Mouse (Mus musculus): ENCODE measurements around the gene Pard3. TPM values are rescaled to one million over a fixed set of nuclear protein-coding genes. Genes with fewer than 3 reads are reported as not detected.

The Pard3 gene
- total RNA-seq, 2 experiments from 2014 or later: 26.1 to 28.1 TPM

GRCm38 (mm10) chr8:127395488-127395887 is 331.8 kb downstream of the Pard3 start:
- no peak for DNase-seq (ENCODE audit: low spot score in 2 of 2)
- TF ChIP-seq CTCF (conservative IDR thresholded peaks at IDR 0.05): no peak
- Histone ChIP-seq H3K27ac (no peak overlapping the region), H3K4me3 (no peak overlapping the region)

- DNase-seq (ENCODE audit: low spot score in 2 of 2): no peak
- TF ChIP-seq CTCF (conservative IDR thresholded peaks at IDR 0.05): no peak
- Histone ChIP-seq H3K27ac (no peak overlapping the region), H3K4me3 (no peak overlapping the region)
Measured at GRCm38 (mm10) chr8:127405815-127406214, 342.1 kb downstream of the Pard3 start.

GRCm38 (mm10) chr8:127410606-127411005 is 346.9 kb downstream of the Pard3 start:
- no peak for DNase-seq (ENCODE audit: low spot score in 2 of 2)
- Histone ChIP-seq H3K4me3 (peak overlapping the region; percentile 20; the same call in 1 of the 2 replicates), H3K27ac (peak overlapping the region; percentile 75)
- no peak for TF ChIP-seq CTCF (conservative IDR thresholded peaks at IDR 0.05)

GRCm38 (mm10) chr8:127411190-127411848 is 347.6 kb downstream of the Pard3 start:
- no peak for DNase-seq (ENCODE audit: low spot score in 2 of 2)
- Histone ChIP-seq H3K27ac (peak overlapping the region; percentile 75; the same call in 1 of the 2 replicates), H3K4me3 (peak overlapping the region; percentile 20; the same call in 1 of the 2 replicates)
- TF ChIP-seq CTCF (conservative IDR thresholded peaks at IDR 0.05): no peak

- Histone ChIP-seq H3K4me3 (no peak overlapping the region), H3K27ac (0 out of 2 replicates have a peak overlapping the region, but pooled peaks have one; percentile 29)
- no peak for DNase-seq (ENCODE audit: low spot score in 2 of 2)
- TF ChIP-seq CTCF (conservative IDR thresholded peaks at IDR 0.05): no peak
Measured at GRCm38 (mm10) chr8:127423021-127423420, 359.3 kb downstream of the Pard3 start.

- Histone ChIP-seq H3K27ac (no peak overlapping the region), H3K4me3 (no peak overlapping the region)
- no peak for TF ChIP-seq CTCF (conservative IDR thresholded peaks at IDR 0.05)
- no peak for DNase-seq (ENCODE audit: low spot score in 2 of 2)
Measured at GRCm38 (mm10) chr8:127424211-127424916, 360.7 kb downstream of the Pard3 start.

- DNase-seq (ENCODE audit: low spot score in 2 of 2): no peak
- no peak for TF ChIP-seq CTCF (conservative IDR thresholded peaks at IDR 0.05)
- Histone ChIP-seq H3K27ac (peak overlapping the region; percentile 49; the same call in 1 of the 2 replicates), H3K4me3 (no peak overlapping the region)
Measured at GRCm38 (mm10) chr8:127426857-127427256, 363.2 kb downstream of the Pard3 start.

GRCm38 (mm10) chr8:127428004-127428403 is 364.3 kb downstream of the Pard3 start:
- TF ChIP-seq CTCF (conservative IDR thresholded peaks at IDR 0.05): no peak
- no peak for DNase-seq (ENCODE audit: low spot score in 2 of 2)
- Histone ChIP-seq H3K4me3 (no peak overlapping the region), H3K27ac (peak overlapping the region; percentile 49; the same call in 1 of the 2 replicates)

- no peak overlapping the region for H3K4me3 ChIP-seq
- DNase-seq (ENCODE audit: low spot score in 2 of 2): no peak
- no peak for TF ChIP-seq CTCF (conservative IDR thresholded peaks at IDR 0.05)
- no peak overlapping the region for H3K27ac ChIP-seq
Measured at GRCm38 (mm10) chr8:127431236-127431635, 367.5 kb downstream of the Pard3 start.

- H3K27ac ChIP-seq: no peak overlapping the region
- H3K4me3 ChIP-seq: no peak overlapping the region
- DNase-seq (ENCODE audit: low spot score in 2 of 2): no peak
- no peak for TF ChIP-seq CTCF (conservative IDR thresholded peaks at IDR 0.05)
Measured at GRCm38 (mm10) chr8:127435975-127436374, 372.3 kb downstream of the Pard3 start.

GRCm38 (mm10) chr8:127437613-127438235 is 374.0 kb downstream of the Pard3 start:
- DNase-seq (ENCODE audit: low spot score in 2 of 2): no peak
- Histone ChIP-seq H3K27ac (no peak overlapping the region; the same call in 1 of the 2 replicates), H3K4me3 (no peak overlapping the region)
- TF ChIP-seq CTCF (conservative IDR thresholded peaks at IDR 0.05): no peak

- H3K27ac ChIP-seq: peak overlapping the region; percentile 75
- DNase-seq (ENCODE audit: low spot score in 2 of 2): peak; percentile 52 to 59
- peak; percentile 80 for TF ChIP-seq CTCF (conservative IDR thresholded peaks at IDR 0.05)
- H3K4me3 ChIP-seq: peak overlapping the region; percentile 10
Measured at GRCm38 (mm10) chr8:127438625-127439391, 375.1 kb downstream of the Pard3 start.
